Mouse (Mus musculus): ENCODE data around the gene Dpp10.

Gene Dpp10

DNA sequence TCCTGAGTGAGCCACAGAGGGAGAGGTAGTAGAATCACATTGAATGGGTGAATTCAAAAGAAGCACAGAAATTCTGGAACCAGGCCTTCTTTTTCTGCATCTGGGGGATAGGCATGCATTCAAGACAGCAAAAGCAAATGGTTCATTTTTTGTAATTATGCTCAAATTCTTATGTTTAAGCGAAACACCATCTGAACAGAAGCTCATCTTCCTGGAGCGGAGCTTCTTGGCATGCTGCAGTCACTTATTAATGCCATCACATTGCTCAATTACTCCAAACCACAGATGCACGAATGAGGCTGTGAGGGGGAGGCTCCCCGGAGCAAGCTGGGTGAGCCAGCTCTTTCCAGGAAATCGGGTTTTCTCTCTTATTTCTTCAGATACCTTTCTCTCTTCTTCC, 142.7 kb downstream of the Dpp10 start:
- no peak for DNase-seq

DNA sequence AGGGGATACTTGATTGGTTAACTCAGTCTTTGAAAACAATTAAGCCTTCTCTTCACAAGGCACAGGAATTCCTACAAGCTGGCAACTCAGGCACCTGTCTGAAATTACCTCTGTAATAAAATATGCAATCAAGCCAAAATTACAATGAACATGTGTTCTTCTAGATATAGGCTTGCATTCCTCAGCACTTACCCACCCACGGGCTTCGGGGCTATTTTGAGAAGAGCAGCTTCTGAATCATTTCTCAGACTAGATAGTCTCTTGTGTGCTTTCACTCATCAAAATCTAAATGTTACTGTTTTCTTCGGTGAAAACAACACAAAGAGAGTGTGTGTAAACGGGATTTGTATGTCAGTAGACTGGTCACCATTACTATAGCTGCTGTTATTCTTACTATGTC, 144.1 kb downstream of the Dpp10 start:
- no peak for DNase-seq

DNA sequence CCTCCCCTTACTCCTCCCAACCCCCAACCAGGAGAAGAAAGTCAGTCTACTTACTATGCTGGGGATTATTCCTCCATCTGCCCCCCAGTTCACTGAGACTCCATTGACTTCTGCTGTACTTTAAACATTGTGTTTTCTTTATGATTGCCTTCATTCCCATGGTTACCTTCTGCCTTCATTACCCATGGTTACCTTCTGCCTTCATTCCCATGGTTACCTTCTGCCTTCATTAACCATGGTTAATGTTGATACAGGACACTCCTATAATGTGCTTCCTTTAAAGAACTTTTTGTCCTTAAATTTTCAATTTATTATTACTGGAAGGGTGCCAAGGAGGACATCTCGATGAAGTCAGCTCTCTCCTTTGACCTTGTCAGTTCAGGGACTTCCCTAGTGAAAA, 158.1 kb downstream of the Dpp10 start:
- DNase-seq = no peak

DNA sequence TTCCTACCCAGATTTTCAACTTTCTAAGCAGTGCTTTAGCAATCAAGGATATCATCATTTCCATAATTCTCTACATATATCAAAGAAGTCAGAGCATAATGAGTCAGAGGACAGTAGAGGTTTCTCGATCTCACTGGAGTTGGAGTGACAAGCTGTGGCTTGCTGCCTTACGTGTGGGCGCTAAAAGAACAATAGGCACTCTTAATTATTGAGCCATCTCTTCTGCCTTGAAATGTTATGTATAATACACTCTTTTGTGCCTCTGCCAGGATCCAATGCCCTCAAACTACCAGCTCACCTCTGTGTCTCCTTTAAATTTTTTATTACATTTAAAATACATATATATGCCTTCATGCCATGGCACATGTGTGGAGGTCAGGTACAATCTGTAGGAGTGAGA, 198.5 kb downstream of the Dpp10 start:
- DNase-seq = no peak

DNA sequence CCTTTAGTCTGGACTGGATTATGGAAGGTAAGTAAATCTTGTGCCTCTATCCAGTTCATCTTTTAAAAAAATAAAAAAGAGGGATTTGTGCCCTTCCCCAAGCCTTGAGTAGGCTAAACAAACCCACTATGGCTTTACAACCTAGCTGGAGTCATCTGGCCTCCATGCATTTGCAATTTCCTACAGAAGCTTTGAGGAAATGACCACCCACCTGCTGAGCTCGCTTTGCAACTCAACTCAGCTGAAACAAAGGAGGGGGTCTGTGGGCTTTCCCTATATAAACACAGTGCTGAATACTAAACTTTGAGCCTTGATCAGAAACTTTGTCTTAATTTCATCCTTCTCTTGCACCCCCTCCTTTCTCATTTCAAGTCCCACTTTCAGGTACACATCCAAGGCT, 244.2 kb downstream of the Dpp10 start:
- no peak for DNase-seq

DNA sequence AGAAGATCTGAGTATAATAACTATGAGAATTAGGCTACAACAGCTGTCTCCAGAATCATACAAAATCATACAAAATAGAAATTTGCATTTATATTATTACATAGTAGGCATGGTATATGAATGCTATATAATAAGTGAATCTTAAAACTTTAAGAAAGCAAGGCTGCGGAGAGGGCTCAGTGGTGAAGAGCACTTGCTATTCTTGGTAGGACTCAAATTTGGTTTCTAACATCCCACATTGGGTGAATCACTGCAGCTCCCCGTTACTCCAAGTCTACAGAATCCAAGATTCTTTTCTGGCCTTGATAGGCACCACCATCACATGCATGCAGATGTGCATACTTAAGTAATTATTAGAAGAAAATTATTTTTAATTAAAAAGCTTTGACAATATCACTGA, 279.8 kb downstream of the Dpp10 start:
- no peak for DNase-seq

DNA sequence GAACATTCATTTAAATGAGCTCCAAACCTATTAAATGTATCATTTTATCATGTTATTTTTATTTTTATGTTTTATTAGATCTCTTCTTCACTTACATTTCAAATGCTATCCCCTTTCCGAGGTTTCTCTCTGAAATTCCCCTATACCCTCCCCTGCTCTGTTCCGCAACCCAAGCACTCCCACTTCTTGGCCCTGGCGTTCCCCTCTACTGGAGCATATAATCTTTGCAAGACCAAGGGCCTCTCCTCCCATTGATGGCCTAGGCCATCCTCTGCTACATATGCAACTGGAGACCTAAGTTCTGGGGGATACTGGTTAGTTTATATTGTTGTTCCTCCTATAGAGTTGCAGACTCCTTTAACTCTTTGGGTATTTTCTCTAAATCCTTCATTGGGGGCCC, 283.1 kb downstream of the Dpp10 start:
- no peak for DNase-seq

DNA sequence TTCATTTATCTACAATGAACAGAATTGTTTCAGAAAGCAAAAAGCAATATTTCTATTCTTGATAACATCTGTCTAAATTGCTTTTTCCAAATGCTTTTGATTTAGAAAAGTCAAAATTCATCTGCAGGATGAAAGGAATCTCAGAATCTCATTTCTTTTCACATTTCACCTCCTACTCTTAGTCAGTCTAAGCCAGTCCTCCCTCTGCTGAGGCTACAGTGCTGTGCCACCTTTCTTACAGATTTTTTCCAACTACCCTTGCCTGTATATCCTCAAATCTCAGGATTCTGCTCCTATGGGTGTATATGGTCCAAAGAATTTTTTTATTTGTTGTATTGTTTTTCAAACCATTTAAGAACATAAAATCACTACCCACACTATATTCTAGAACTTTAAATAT, 289.3 kb downstream of the Dpp10 start:
- no peak for DNase-seq

DNA sequence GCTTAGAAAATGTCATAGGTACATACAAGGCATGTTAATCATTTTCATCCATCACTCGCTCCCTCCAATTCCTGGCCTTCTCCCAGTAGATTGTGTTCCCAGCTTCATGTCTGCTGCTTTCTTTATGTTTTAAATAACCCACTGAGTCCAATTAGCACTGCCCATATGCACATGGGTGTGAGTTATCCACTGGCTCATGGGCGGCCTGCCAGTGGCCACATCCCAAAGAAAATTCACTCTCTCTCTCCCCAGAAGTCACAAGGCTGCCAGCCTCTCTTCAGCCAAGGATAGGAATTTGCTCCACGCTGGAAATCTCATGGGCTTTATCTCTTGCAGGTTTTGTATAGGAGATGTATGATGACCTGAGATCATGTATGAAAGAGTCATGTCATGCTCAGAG, 338.1 kb downstream of the Dpp10 start:
- no peak for DNase-seq

DNA sequence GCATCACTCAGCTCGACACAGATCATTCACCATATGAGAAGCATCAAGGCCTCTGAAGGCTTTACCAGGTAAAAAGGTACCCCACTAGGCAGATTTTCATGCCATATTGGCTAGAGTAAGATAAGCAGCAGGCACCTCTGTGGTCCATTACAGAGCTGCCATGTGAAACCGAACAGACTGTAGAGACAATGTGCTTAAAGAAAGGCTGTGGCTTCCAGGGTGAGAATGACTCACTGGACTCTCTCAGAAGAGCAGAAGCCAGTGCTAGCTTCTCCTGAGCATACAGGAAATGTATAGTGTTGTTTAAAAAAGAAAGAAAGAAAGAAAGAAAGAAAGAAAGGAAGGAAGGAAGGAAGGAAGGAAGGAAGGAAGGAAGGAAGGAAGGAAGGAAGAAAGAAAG, 386.9 kb downstream of the Dpp10 start:
- no peak for DNase-seq

DNA sequence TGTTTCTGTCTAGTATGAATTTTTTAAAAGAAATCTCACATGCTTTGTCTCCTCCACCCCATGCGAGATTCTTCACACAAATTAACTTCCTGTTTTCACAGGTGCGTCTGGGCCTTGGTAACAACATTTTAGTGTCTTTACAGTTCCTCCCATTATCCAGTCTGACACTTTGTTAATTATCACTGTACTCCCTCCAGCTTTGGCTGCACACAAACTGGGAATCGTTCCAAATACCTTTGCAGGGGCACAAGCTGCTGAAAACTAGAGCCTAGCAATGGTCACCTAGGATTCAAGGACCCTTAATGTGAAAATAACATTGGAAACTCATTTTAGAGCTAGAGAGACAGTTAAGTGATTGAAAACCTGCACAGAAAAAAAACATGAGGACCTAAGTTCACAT, 388.8 kb downstream of the Dpp10 start:
- DNase-seq = no peak

DNA sequence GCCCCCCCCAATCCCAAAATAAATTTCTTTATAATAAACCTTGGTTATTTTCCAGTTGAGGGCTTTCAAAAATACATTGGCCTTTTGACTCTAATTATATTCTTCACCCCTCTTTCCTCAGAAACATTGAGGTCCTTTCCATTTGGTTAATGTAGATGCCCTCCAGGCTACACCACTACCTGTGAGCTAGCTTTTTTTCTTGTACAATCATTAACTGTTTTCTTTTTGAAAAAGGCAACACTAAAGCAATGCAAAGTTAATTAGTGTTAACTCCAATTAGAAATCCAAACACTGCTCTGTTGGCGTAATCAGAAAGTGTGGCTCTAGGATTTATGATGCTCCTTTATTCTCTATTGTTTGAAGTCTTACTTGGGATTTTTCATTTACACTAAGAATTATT, 407.5 kb downstream of the Dpp10 start:
- peak; percentile 8 for DNase-seq

DNA sequence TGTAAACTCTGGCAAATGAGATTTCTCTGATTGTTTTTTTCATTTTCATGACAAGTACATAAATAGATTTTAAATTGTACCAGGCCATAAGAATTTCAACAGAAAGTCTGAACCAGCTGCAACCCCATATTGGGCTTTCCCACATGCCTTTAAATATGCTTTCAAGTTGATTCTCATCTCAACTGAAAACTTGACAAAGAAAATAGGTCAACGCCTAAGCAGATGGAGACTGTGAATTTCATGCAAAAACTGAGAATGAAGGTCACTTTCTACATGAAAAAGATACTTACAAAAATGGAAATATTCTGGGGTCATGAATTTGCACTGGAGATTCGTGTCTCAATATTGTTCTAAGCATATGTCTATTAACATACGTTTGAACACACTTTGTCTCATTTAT, 417.1 kb downstream of the Dpp10 start:
- DNase-seq = no peak

DNA sequence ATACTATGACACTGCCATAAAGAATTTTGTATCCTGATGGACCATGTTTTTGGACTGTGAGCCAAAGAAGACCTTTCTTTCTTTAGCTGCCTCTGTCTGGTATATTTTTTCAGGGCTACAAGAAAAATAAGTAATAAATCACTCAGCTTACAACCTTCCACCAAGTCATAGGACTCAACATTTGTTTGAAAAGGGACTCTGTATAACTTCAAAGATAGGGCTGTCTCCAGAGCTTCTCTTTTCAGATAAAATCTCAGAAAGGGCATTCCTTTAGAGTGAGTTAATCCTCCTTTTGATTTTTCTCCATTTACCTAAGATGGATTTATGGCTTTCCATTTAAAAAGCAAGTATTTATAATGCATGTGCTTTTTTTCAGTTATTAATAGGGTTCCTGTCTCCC, 460.5 kb downstream of the Dpp10 start:
- DNase-seq = no peak

DNA sequence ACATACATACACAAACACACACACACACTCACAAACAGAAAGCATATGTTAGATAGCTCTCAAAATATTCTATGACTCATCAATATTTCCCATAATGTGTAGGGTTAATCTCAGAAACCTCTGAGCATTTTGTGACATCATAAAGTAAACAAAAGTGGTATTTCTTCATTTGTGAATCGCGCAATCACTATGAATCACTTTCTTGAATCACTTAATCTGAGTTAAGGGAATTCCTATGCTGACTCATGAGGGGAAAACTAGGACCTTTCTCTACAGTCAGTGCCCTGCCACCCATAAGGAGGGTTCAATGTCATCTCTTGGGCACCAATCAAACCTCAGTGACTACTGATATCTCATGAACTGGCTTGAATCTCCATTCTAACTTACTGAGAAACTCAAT, 465.2 kb downstream of the Dpp10 start:
- no peak for DNase-seq

DNA sequence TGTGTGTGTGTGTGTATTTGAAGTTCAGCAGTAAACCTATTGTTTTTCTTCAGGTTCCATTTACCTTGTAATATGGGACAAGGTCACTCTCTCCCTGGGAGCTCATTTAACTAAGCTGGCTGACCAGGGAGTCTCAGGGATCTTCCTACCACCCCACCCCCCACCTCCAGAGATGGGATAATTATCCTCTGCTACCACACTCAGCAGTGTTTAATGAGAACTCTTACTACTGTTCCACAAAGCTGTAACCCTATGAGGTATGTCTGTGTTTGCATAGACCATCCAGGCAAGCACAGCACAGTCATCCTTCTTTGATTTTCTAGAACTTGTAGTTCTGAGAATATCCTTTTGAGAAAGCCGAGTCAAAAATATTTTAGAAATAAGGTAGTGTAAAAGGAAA, 471.6 kb downstream of the Dpp10 start:
- DNase-seq = no peak

DNA sequence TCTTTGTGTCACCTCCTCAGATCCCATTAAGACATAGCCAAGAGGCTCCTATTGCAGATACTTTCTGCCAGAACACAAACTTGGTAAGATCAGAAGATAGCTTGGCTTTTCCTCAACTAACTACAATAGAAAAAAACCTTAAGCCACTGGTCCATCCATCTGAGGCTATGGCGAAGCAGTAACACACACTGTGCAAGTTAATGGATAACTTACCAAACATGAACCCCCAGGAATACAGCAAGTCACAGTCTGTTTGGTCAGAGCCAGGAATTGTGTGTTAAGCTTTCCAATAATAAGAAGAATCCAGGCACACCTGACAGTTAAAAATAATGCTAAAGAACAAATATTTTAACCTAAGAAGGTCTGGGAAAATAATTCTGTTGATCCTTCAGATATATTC, 502.9 kb downstream of the Dpp10 start:
- DNase-seq = peak; percentile 0

DNA sequence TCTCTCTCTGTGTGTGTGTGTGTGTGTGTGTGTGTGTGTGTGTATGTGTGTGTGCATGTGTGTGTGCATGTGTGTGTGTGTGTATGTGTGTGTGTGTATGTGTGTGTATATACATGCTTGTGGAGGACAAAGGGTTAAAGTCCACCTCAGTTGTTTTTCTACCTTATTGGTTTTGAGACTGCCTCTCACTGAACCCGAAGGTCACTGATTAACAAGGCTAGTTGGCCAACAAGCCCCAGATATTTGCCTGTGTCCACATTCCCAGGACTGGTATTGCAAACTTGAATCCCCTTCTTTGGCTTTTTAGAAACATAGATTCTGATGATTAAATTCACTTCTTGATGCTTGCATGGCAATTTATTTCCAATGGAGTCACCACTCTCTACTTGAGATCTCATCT, 577.6 kb downstream of the Dpp10 start:
- DNase-seq = peak; percentile 66

DNA sequence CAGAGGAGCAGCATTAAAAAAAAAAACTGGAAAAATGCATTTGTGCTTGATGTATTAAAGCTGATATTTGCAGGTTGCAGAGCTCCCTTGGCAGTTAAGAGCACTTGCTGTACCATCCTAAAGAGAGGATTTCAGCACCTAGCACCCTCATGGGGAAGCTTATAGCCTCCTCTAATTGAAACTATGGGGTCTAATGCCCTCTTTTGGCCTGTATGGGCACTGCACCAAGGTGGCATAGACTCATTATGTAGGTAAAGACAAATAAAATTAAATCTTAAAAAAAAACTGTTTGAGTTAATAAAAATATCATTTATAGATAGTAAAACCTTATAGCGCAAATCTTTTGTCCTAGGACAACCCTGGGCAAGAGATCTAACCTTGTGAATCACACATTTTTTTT, 631.2 kb downstream of the Dpp10 start:
- peak; percentile 48 for DNase-seq

DNA sequence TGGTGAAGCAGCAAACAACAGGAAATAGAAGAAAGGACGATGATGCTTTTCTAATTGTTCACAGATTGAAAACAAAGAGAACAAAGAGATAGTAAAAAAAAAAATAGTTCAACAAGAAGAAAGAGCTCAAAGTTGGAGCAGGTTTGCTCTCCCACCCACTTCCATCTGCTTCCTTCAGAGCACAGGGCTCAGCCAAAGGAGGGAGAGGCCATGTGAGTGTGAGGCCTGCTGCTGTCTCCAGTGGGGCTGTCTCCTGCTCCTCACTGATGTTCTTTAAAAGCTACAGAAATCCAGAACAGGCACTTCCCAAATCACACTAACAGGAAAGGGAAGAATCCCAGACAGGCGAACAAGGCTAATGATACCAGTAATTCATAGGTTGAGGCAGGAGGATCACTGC, 694.1 kb downstream of the Dpp10 start:
- DNase-seq = no peak

DNA sequence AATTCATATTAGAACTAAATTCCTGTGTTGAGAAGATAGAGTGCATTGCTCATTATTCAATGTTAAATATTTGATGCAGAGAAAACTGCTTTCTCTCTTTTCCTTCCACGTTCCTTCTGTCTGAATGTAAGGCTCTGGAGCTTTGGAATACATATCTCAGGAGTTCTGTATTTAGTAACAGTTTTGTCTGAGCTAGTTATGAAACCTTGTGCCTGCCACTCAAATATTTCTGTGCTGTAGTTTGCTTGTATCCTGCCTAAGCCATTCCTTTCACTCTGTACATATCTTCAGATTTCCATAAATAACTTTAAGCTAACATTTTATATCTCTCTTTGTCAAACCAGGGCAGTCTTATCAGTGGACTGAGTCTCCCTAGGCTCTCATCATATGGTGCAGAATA, 707.5 kb downstream of the Dpp10 start:
- DNase-seq = no peak

DNA sequence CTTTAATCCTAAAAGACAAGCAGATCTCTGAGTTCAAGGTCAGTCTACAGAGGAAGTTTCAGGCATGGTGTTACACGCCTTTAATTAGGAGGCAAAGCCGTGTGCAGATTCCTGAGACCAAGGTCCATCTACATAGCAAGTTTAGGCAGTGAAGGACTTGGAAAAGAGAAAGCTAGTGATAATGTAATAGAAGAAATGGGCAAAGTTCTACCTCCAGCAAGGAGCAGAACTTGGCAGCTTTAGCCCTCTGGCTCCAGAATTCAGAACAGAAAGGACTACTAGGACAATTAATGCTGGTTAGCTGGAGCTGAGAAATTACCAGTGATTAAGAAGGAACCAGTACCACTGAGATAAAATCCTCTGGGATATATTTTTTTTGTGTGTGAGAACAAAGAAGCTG, 728.5 kb downstream of the Dpp10 start:
- peak; percentile 89 for DNase-seq

Measured in kidney, adult 9 months (tissue).